Mouse (Mus musculus): Measurements from ENCODE around the gene Fosl1. TPM values are rescaled to one million over a fixed set of nuclear protein-coding genes. Genes with fewer than 3 reads are reported as not detected.
"Not testable (repeated sequence)": the region's sequence is repeated elsewhere in the genome, so short reads cannot be mapped to it uniquely, and the experiment has no call there.

The Fosl1 gene
- polyA plus RNA-seq, 1 experiment from 2014 or later = not detected

DNA sequence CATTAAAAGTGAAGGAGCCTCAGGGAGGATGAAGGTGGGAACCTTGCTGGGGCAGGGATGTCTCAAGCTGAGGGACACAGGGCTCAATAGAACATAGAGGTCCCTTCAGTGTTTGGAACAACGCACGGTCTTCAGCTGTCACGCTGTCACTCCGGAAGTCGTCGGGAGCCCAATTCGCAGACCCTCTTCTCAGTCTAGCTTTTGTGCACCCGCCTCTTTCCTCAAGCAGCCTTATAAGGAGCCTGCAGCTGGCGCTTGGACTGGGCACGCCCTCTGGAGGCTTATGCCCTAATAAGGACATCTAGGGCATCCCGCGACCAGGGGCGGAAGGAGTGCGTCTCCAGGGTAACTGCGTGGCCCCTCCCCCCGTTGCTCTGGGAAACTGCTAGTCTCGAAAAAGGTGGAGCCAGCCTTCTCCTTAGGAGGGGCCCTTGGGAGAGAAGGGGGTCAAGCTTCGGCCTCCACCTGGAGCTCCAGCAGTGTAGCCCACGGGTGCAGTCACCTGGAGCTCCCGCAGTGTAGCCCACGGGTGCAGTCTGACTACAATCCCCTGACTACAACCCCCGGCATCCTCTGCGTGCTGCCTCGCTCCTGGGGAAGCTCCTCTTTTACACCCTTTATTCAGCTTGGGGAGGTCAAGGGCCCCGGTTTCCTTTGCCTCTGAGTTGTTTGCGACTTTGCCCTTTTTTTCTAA is 41.7 kb downstream of the Fosl1 start:
- WGBS (ENCODE audit: insufficient replicate concordance) = 0% methylated on average over 26 of the region's 26 CpGs
- ATAC-seq (ENCODE audit: low read depth) = peak; percentile 73
- no peaks in the 10 kb centered on the region for H3K27me3 ChIP-seq (ENCODE audit: control insufficient read depth, insufficient read depth, low read depth, low read length)
- peak overlapping the region; percentile 72 for H3K9ac ChIP-seq (ENCODE audit: low read depth, low read length)
- H3K9me3 ChIP-seq (replicated peaks; ENCODE audit: control insufficient read depth, low read length) = no peaks in the 10 kb centered on the region
- H3K27ac ChIP-seq (ENCODE audit: low read length) = peak overlapping the region; percentile 99
- peak overlapping the region; percentile 96 for H3K4me2 ChIP-seq (ENCODE audit: low read depth, low read length)
- H3K36me3 ChIP-seq (ENCODE audit: control insufficient read depth, insufficient read depth) = peaks cover 17% of the 10 kb centered on the region
- peak overlapping the region; percentile 65 for H3K4me3 ChIP-seq (ENCODE audit: low read depth, low read length)
- peaks cover 34% of the 10 kb centered on the region for H3K4me1 ChIP-seq (ENCODE audit: control insufficient read depth, low read depth, low read length)

DNA sequence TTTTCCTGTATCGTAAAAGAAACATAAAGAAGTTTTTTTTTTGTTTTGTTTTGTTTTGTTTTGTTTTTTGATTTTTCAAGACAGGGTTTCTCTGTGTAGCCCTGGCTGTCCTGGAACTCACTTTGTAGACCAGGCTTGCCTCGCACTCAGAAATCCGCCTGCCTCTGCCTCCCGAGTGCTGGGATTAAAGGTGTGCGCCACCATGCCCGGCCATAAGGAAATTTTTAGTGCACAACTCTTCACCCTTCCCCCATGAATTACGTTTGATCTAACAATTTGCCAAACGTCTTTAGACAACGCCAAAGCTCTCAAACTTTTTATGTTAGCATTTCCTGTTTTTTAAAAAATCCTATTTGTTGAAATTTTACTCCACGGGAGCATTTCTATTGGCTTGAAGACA is 42.4 kb downstream of the Fosl1 start:
- ATAC-seq (ENCODE audit: low read depth); H3K9me3 ChIP-seq (replicated peaks; ENCODE audit: control insufficient read depth, low read length); H3K27me3 ChIP-seq (ENCODE audit: control insufficient read depth, insufficient read depth, low read depth, low read length): not testable (repeated sequence)
- 32% methylated on average over 10 of the region's 10 CpGs for WGBS (ENCODE audit: insufficient replicate concordance)
- peak overlapping the region; percentile 99 for H3K27ac ChIP-seq (ENCODE audit: low read length)
- peaks cover 23% of the 10 kb centered on the region for H3K36me3 ChIP-seq (ENCODE audit: control insufficient read depth, insufficient read depth)
- peak overlapping the region; percentile 98 for H3K4me3 ChIP-seq (ENCODE audit: low read depth, low read length)
- H3K4me1 ChIP-seq (ENCODE audit: control insufficient read depth, low read depth, low read length) = peaks cover 34% of the 10 kb centered on the region
- H3K4me2 ChIP-seq (ENCODE audit: low read depth, low read length) = peak overlapping the region; percentile 96
- peak overlapping the region; percentile 97; the same call in 1 of the 2 replicates for H3K9ac ChIP-seq (ENCODE audit: low read depth, low read length)

- H3K9ac ChIP-seq (ENCODE audit: low read depth, low read length) = peak within 1 kb of the TSS; percentile 97
- H3K27ac ChIP-seq (ENCODE audit: low read length) = peak within 1 kb of the TSS; percentile 99
- under 1% methylated on average over 61 of the region's 62 CpGs for WGBS (ENCODE audit: insufficient replicate concordance)
- no peaks in the 10 kb centered on the region for H3K9me3 ChIP-seq (replicated peaks; ENCODE audit: control insufficient read depth, low read length)
- peak; percentile 56 for ATAC-seq (ENCODE audit: low read depth)
- no peaks in the 10 kb centered on the region for H3K27me3 ChIP-seq (ENCODE audit: control insufficient read depth, insufficient read depth, low read depth, low read length)
- H3K4me2 ChIP-seq (ENCODE audit: low read depth, low read length) = peak within 1 kb of the TSS; percentile 96
- H3K4me1 ChIP-seq (ENCODE audit: control insufficient read depth, low read depth, low read length) = peaks cover 34% of the 10 kb centered on the region
- H3K36me3 ChIP-seq (ENCODE audit: control insufficient read depth, insufficient read depth) = peaks cover 28% of the 10 kb centered on the region
- peak within 1 kb of the TSS; percentile 98 for H3K4me3 ChIP-seq (ENCODE audit: low read depth, low read length)
Observed at GRCm38 (mm10) chr19:5490313-5490897, 43.1 kb downstream of the Fosl1 start, which contains the start of gene Cfl1. Gene Cfl1, plus strand, starts transcription at chr19:5490455.

GRCm38 (mm10) chr19:5490898-5491708 is 43.8 kb downstream of the Fosl1 start:
- peak overlapping the region; percentile 97 for H3K9ac ChIP-seq (ENCODE audit: low read depth, low read length)
- H3K27ac ChIP-seq (ENCODE audit: low read length) = peak overlapping the region; percentile 99
- WGBS (ENCODE audit: insufficient replicate concordance) = under 1% methylated on average over 59 of the region's 59 CpGs
- H3K36me3 ChIP-seq (ENCODE audit: control insufficient read depth, insufficient read depth) = peaks cover 35% of the 10 kb centered on the region
- ATAC-seq (ENCODE audit: low read depth) = peak; percentile 35
- peaks cover 34% of the 10 kb centered on the region for H3K4me1 ChIP-seq (ENCODE audit: control insufficient read depth, low read depth, low read length)
- peak overlapping the region; percentile 98 for H3K4me3 ChIP-seq (ENCODE audit: low read depth, low read length)
- no peaks in the 10 kb centered on the region for H3K27me3 ChIP-seq (ENCODE audit: control insufficient read depth, insufficient read depth, low read depth, low read length)
- no peaks in the 10 kb centered on the region for H3K9me3 ChIP-seq (replicated peaks; ENCODE audit: control insufficient read depth, low read length)
- peak overlapping the region; percentile 96 for H3K4me2 ChIP-seq (ENCODE audit: low read depth, low read length)

GRCm38 (mm10) chr19:5492641-5493040 is 45.3 kb downstream of the Fosl1 start:
- no peaks in the 10 kb centered on the region for H3K27me3 ChIP-seq (ENCODE audit: control insufficient read depth, insufficient read depth, low read depth, low read length)
- no peak overlapping the region for H3K27ac ChIP-seq (ENCODE audit: low read length)
- no peak for ATAC-seq (ENCODE audit: low read depth)
- H3K9ac ChIP-seq (ENCODE audit: low read depth, low read length) = no peak overlapping the region
- no peaks in the 10 kb centered on the region for H3K9me3 ChIP-seq (replicated peaks; ENCODE audit: control insufficient read depth, low read length)
- H3K36me3 ChIP-seq (ENCODE audit: control insufficient read depth, insufficient read depth) = peaks cover 49% of the 10 kb centered on the region
- WGBS (ENCODE audit: insufficient replicate concordance) = 83% methylated on average over 4 of the region's 4 CpGs
- H3K4me2 ChIP-seq (ENCODE audit: low read depth, low read length) = no peak overlapping the region
- H3K4me3 ChIP-seq (ENCODE audit: low read depth, low read length) = no peak overlapping the region
- H3K4me1 ChIP-seq (ENCODE audit: control insufficient read depth, low read depth, low read length) = peaks cover 27% of the 10 kb centered on the region

- peaks cover 22% of the 10 kb centered on the region for H3K4me1 ChIP-seq (ENCODE audit: control insufficient read depth, low read depth, low read length)
- H3K4me3 ChIP-seq (ENCODE audit: low read depth, low read length); H3K9me3 ChIP-seq (replicated peaks; ENCODE audit: control insufficient read depth, low read length); H3K4me2 ChIP-seq (ENCODE audit: low read depth, low read length); H3K27me3 ChIP-seq (ENCODE audit: control insufficient read depth, insufficient read depth, low read depth, low read length); H3K9ac ChIP-seq (ENCODE audit: low read depth, low read length); ATAC-seq (ENCODE audit: low read depth); H3K27ac ChIP-seq (ENCODE audit: low read length): not testable (repeated sequence)
- H3K36me3 ChIP-seq (ENCODE audit: control insufficient read depth, insufficient read depth) = peaks cover 53% of the 10 kb centered on the region
- WGBS (ENCODE audit: insufficient replicate concordance) = 83% methylated on average over 9 of the region's 9 CpGs
Observed at GRCm38 (mm10) chr19:5493301-5493721, 46.0 kb downstream of the Fosl1 start.

GRCm38 (mm10) chr19:5494314-5494713 is 47.0 kb downstream of the Fosl1 start:
- Histone ChIP-seq H3K36me3 (ENCODE audit: control insufficient read depth, insufficient read depth) (peaks cover 53% of the 10 kb centered on the region), H3K27ac (ENCODE audit: low read length) (no peak overlapping the region), H3K9ac (ENCODE audit: low read depth, low read length) (no peak overlapping the region), H3K4me3 (ENCODE audit: low read depth, low read length) (no peak overlapping the region), H3K4me2 (ENCODE audit: low read depth, low read length) (no peak overlapping the region), H3K27me3 (ENCODE audit: control insufficient read depth, insufficient read depth, low read depth, low read length) (no peaks in the 10 kb centered on the region), H3K9me3 (replicated peaks; ENCODE audit: control insufficient read depth, low read length) (no peaks in the 10 kb centered on the region), H3K4me1 (ENCODE audit: control insufficient read depth, low read depth, low read length) (peaks cover 14% of the 10 kb centered on the region)
- no peak for ATAC-seq (ENCODE audit: low read depth)
- WGBS (ENCODE audit: insufficient replicate concordance) = 76% methylated on average over 3 of the region's 3 CpGs

GRCm38 (mm10) chr19:5495353-5496051 is 48.2 kb downstream of the Fosl1 start:
- Histone ChIP-seq H3K4me2 (ENCODE audit: low read depth, low read length) (no peak overlapping the region), H3K4me1 (ENCODE audit: control insufficient read depth, low read depth, low read length) (peaks cover 6% of the 10 kb centered on the region), H3K27me3 (ENCODE audit: control insufficient read depth, insufficient read depth, low read depth, low read length) (no peaks in the 10 kb centered on the region), H3K4me3 (ENCODE audit: low read depth, low read length) (no peak overlapping the region), H3K9me3 (replicated peaks; ENCODE audit: control insufficient read depth, low read length) (no peaks in the 10 kb centered on the region), H3K27ac (ENCODE audit: low read length) (no peak overlapping the region), H3K9ac (ENCODE audit: low read depth, low read length) (no peak overlapping the region), H3K36me3 (ENCODE audit: control insufficient read depth, insufficient read depth) (peaks cover 53% of the 10 kb centered on the region)
- ATAC-seq (ENCODE audit: low read depth) = no peak
- 84% methylated on average over 12 of the region's 12 CpGs for WGBS (ENCODE audit: insufficient replicate concordance)

Data from liver, embryonic 16.5 days (tissue).